Mouse (Mus musculus): ENCODE measurements around the gene Dhx30. TPM values are rescaled to one million over a fixed set of nuclear protein-coding genes. Genes with fewer than 3 reads are reported as not detected.

Dhx30 gene
- total RNA-seq, 4 experiments from 2014 or later: 56.4 to 62.2 (median 58.2) TPM

GRCm38 (mm10) chr9:110047857-110048256, 69.8 kb downstream of the Dhx30 start:
- DNase-seq (ENCODE audit: low spot score): no peak

- no peak for DNase-seq (ENCODE audit: low spot score)
These were observed 70.4 kb downstream of the Dhx30 start for GRCm38 (mm10) chr9:110047260-110047659.

- no peak for DNase-seq (ENCODE audit: low spot score)
These were observed 71.8 kb downstream of the Dhx30 start for GRCm38 (mm10) chr9:110045763-110046377.

GRCm38 (mm10) chr9:110044373-110044772, 73.3 kb downstream of the Dhx30 start:
- no peak for DNase-seq (ENCODE audit: low spot score)

- no peak for DNase-seq (ENCODE audit: low spot score)
These were observed 79.1 kb downstream of the Dhx30 start for GRCm38 (mm10) chr9:110038485-110038884.

- no peak for DNase-seq (ENCODE audit: low spot score)
These were observed 79.7 kb downstream of the Dhx30 start for GRCm38 (mm10) chr9:110037895-110038294.

- DNase-seq (ENCODE audit: low spot score): no peak
These were observed 82.5 kb downstream of the Dhx30 start for GRCm38 (mm10) chr9:110035091-110035490.

Other genes starting within 250 kb of the Dhx30 start
- gene Cdc25a, start 242.3 kb downstream of the Dhx30 start, total RNA-seq (2022): 1 to 10 TPM; 4.8 to 5.6 (median 5.2) TPM
- gene Map4, start 186.4 kb downstream of the Dhx30 start, total RNA-seq (2022): 100 to 1,000 TPM; 319 to 422 (median 395) TPM
- gene Smarcc1, start 122 bp downstream of the Dhx30 start, total RNA-seq (2022): 10 to 100 TPM; 24.9 to 28.4 (median 26.8) TPM
- under 1 TPM; 0.12 to 0.41 (median 0.19) TPM for gene Cspg5, start 126.0 kb upstream of the Dhx30 start, total RNA-seq (2022)
- 1 to 10 TPM; 2.6 to 3.3 (median 3.1) TPM for gene Elp6, start 187.3 kb upstream of the Dhx30 start, total RNA-seq (2022)
- gene Scap, start 215.5 kb upstream of the Dhx30 start, total RNA-seq (2022): 10 to 100 TPM; 23.7 to 34.9 (median 29.3) TPM

Data from heart, adult 8-10 months (tissue).